Mouse (Mus musculus): Measurements from ENCODE around the gene Dlg1.

Gene Dlg1

GRCm38 (mm10) chr16:31663379-31664286 lies at the start of gene Dlg1:
TSS of gene Dlg1 (plus strand) at chr16:31663443.
- DNase-seq: peak; percentile 92

GRCm38 (mm10) chr16:31616382-31616781 lies 46.9 kb upstream of the Dlg1 start:
- no peak for DNase-seq

- no peak for DNase-seq
These were observed 46.1 kb upstream of the Dlg1 start for GRCm38 (mm10) chr16:31617128-31617527.

GRCm38 (mm10) chr16:31617823-31618371 lies 45.3 kb upstream of the Dlg1 start:
- DNase-seq: peak; percentile 58

- no peak for DNase-seq
These were observed 44.6 kb upstream of the Dlg1 start for GRCm38 (mm10) chr16:31618671-31619070.

GRCm38 (mm10) chr16:31619675-31620335 lies 43.4 kb upstream of the Dlg1 start:
- DNase-seq: no peak

GRCm38 (mm10) chr16:31622356-31622755 lies 40.9 kb upstream of the Dlg1 start:
- no peak for DNase-seq

GRCm38 (mm10) chr16:31623136-31623535 lies 40.1 kb upstream of the Dlg1 start:
- DNase-seq: no peak

DNA sequence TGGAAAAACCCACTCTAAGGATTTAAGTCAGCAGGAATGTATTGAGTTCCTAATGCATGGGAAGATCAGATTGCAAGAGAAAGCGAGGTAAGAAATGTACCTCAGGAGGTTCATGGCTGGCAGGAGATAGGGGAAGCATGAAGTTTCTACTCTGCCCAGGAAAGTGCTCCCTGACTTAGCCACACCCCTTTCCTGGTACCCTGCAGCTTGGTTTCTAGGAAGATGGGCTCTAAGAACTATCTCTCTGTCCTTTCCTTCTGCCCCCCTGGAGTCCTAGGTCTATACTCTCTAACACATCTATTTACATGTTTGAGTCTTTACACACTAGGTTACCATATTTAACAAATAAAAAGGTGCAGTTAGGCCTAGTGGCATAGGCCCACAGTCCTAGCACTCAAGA lies 38.5 kb upstream of the Dlg1 start:
- peak; percentile 75 for DNase-seq

GRCm38 (mm10) chr16:31626331-31626730 lies 36.9 kb upstream of the Dlg1 start:
- DNase-seq: no peak

- no peak for DNase-seq
These were observed 32.9 kb upstream of the Dlg1 start for GRCm38 (mm10) chr16:31630381-31630780.

- DNase-seq: no peak
These were observed 32.2 kb upstream of the Dlg1 start for GRCm38 (mm10) chr16:31631046-31631445.

DNA sequence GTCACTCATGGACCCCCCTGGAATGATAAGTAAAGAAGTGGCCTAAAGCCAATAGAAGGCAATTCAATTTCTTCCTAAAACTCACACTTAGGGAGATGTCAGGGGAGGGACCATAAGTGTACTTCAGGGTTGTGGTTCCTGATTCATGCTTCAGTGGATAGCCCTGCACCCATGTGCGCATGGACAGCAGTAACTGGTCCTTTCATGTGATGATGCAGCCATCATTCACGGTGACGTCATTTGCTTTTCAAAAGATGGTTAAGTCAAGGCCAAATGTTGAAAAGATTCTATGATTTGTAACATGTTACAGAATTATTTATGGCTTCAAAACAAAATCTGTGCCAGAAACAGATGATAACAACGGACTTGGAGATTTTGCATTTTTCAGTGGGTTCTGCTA lies 28.9 kb upstream of the Dlg1 start:
- DNase-seq: no peak

- DNase-seq: no peak
These were observed 24.9 kb upstream of the Dlg1 start for GRCm38 (mm10) chr16:31638393-31638792.

GRCm38 (mm10) chr16:31639946-31640345 lies 23.3 kb upstream of the Dlg1 start:
- DNase-seq: no peak

DNA sequence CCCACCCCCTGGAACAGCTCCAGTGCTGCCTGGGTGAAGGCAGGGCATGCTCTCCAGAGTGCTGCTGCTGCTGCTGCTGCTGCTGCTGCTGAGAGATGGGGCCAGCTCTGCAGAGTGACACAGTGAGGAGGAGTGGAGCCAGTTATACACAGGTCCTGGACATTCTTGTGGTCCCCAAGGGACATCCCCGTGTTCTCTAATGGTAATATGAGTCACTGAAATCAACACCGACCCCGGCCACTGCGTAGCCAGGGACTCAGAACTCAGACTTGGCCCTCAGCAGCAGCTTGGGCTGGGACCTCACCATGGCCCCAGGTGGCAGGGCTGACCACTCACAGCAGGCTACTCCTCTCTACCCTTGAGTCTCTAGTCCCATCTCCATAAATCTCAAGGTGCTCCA lies 21.5 kb upstream of the Dlg1 start:
- no peak for DNase-seq

- DNase-seq: no peak
These were observed 16.0 kb upstream of the Dlg1 start for GRCm38 (mm10) chr16:31647221-31647620.

- no peak for DNase-seq
These were observed 12.5 kb upstream of the Dlg1 start for GRCm38 (mm10) chr16:31650788-31651187.

DNA sequence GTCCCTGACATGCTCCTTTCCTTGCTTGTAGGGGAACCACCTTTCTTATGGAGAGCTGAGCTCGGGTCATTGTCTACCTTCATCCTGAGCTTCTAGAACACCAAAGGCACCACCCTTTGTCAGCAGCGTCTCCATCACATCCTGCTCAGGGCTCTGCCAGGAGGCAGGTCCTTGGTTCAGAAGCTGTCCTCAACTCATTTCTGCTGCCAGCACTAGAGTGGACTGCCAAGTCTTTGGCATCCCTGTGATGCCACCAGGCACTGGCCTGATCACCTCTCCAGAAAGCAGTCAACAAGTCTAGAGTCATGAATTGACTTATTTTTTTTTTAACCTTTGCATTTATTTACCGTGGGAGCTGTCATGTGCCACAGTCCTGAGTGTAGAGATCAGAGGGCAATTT lies 11.7 kb upstream of the Dlg1 start:
- DNase-seq: no peak

- no peak for DNase-seq
These were observed 11.0 kb upstream of the Dlg1 start for GRCm38 (mm10) chr16:31652115-31652843.

- no peak for DNase-seq
These were observed 9.6 kb upstream of the Dlg1 start for GRCm38 (mm10) chr16:31653616-31654015.

DNA sequence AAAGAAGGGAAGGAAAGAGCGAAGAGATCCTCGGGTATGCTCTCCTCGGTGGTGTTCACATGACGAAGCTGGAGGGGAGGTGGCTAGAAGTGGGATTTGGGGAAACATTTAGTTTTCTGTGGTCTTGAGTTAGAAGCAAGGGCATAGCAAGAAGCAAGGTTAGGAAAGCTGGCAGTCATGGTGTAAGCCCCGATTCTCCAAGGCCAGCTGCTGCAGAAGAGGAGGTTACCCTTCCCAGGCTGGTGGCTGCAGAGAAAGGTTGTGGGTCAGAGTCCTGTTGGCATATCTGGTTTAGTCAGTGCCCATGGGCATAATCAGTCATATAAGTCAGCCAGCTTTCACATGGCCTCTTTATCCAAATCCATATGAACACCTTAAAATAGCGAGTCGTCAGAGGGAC lies 9.2 kb upstream of the Dlg1 start:
- no peak for DNase-seq

DNA sequence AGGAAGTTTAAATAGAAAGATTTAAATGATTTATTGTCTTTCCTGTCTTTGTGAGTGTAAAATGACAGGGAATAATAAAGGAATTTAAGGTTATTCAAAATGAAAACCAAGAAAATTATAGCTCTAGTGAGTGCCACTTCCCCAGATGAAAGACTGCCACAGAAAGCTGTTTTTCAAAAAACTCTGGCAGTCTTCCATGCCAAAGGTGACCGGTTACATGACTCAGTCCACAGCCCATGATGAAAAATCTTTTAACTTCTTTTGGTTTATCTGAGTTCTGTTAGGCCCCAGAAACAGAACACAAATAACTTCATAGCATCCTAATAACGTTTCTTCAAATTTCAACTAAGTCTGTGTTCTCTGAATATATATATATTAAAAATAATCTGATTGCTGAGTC lies 7.7 kb upstream of the Dlg1 start:
- no peak for DNase-seq
